Mouse (Mus musculus) left cerebral cortex, adult 8-10 months (tissue): Measurements from ENCODE around the gene Vwa8. TPM values are rescaled to one million over a fixed set of nuclear protein-coding genes. Genes with fewer than 3 reads are reported as not detected.
A peak's percentile ranks its signal among the peaks of the same experiment; 100 is the strongest.

Experiments
- DNase-seq, 2 experiments: peaks; one replicate each; pipeline ENCODE4 v3.0.0; 2022; ENCODE audit warnings: low spot score in 2 of 2
- total RNA-seq, 4 experiments: library from RNA; stranded (reverse); gene quantifications; 2 replicates each; pipeline ENCODE4 v1.2.4; 2022

Gene Vwa8
- total RNA-seq, 4 experiments from 2014 or later, result 34.7 to 41.3 (median 40.1) TPM

- DNase-seq, result no peak
These were observed 365.3 kb downstream of the Vwa8 start for GRCm38 (mm10) chr14:79214129-79214528.

GRCm38 (mm10) chr14:79214660-79215249, 365.9 kb downstream of the Vwa8 start:
- DNase-seq, result no peak

GRCm38 (mm10) chr14:79216366-79216765, 367.5 kb downstream of the Vwa8 start:
- no peak for DNase-seq

GRCm38 (mm10) chr14:79223431-79224036, 374.7 kb downstream of the Vwa8 start:
- DNase-seq, result no peak

GRCm38 (mm10) chr14:79225458-79225857, 376.6 kb downstream of the Vwa8 start:
- no peak for DNase-seq

- no peak for DNase-seq
These were observed 377.2 kb downstream of the Vwa8 start for GRCm38 (mm10) chr14:79226056-79226455.

- no peak for DNase-seq
These were observed 377.9 kb downstream of the Vwa8 start for GRCm38 (mm10) chr14:79226741-79227140.

- no peak for DNase-seq
These were observed 379.1 kb downstream of the Vwa8 start for GRCm38 (mm10) chr14:79227955-79228354.

GRCm38 (mm10) chr14:79231677-79232076, 382.8 kb downstream of the Vwa8 start:
- DNase-seq, result no peak

GRCm38 (mm10) chr14:79233697-79234096, 384.8 kb downstream of the Vwa8 start:
- no peak for DNase-seq

- no peak for DNase-seq
These were observed 385.7 kb downstream of the Vwa8 start for GRCm38 (mm10) chr14:79234513-79234912.

GRCm38 (mm10) chr14:79235157-79235556, 386.3 kb downstream of the Vwa8 start:
- no peak for DNase-seq

- DNase-seq, result no peak
These were observed 387.4 kb downstream of the Vwa8 start for GRCm38 (mm10) chr14:79236261-79236660.

GRCm38 (mm10) chr14:79239402-79239801, 390.6 kb downstream of the Vwa8 start:
- DNase-seq, result peak; percentile 31 to 76

- DNase-seq, result no peak
These were observed 392.3 kb downstream of the Vwa8 start for GRCm38 (mm10) chr14:79241057-79241570.

- DNase-seq, result no peak
These were observed 393.0 kb downstream of the Vwa8 start for GRCm38 (mm10) chr14:79241656-79242385.

GRCm38 (mm10) chr14:79242386-79242720, 393.5 kb downstream of the Vwa8 start:
- no peak for DNase-seq

- no peak for DNase-seq
These were observed 394.4 kb downstream of the Vwa8 start for GRCm38 (mm10) chr14:79243038-79243883.

- no peak for DNase-seq
These were observed 395.7 kb downstream of the Vwa8 start for GRCm38 (mm10) chr14:79244571-79244970.

- DNase-seq, result no peak
These were observed 403.0 kb downstream of the Vwa8 start for GRCm38 (mm10) chr14:79251727-79252285.
